Comparison of ENCODE assay signal across 13 mouse cellular contexts in genomic region chr7:99120082-99120481, GRCm38 (mm10).
"Had no signal": no experiment of that assay in that cellular context is flagged by ENCODE, and none has a peak within 500 bp of the region (broad histone marks: within the 10 kb centered on the region; RNA-seq: fewer than 3 reads in every experiment).

No protein-coding gene starts in this region.

- H3K9ac ChIP-seq: intestine, embryonic 15.5 days; limb, embryonic 12.5 days; liver, embryonic 14.5 days; lung, embryonic 14.5 days; midbrain, embryonic 12.5 days had no signal

- H3K9me3 ChIP-seq: intestine, embryonic 15.5 days had no signal

- H3K27me3 ChIP-seq: intestine, embryonic 15.5 days; limb, embryonic 12.5 days; midbrain, embryonic 12.5 days had no signal

- DNase-seq: kidney, adult 18-20 months; kidney, postnatal 36 days; lung, postnatal 10 days; lung, postnatal 4 days; right cerebral cortex, postnatal 25 days had no signal

- H3K4me1 ChIP-seq: midbrain, embryonic 12.5 days had no signal

- ATAC-seq: hindbrain, postnatal 0 days; intestine, embryonic 15.5 days; midbrain, embryonic 16.5 days had no signal

- H3K27ac ChIP-seq: hindbrain, postnatal 0 days; intestine, embryonic 15.5 days; limb, embryonic 12.5 days; liver, embryonic 14.5 days; midbrain, embryonic 12.5 days; stomach, postnatal 0 days had no signal

- H3K4me2 ChIP-seq: intestine, embryonic 15.5 days; limb, embryonic 12.5 days; lung, embryonic 14.5 days; midbrain, embryonic 12.5 days had no signal

- H3K4me3 ChIP-seq: intestine, embryonic 15.5 days; limb, embryonic 12.5 days; midbrain, embryonic 12.5 days had no signal

- H3K36me3 ChIP-seq: limb, embryonic 12.5 days; midbrain, embryonic 12.5 days had no signal
